Mouse (Mus musculus) adrenal gland (tissue): ENCODE data around the gene Chd8.

Source experiments
- intact Hi-C: fragments of 180-260 bp; cut with DNase I; formaldehyde crosslinking; loops from one replicate; pipeline ENCODE4 v1.15.1; 2025

Chd8 gene

DNA sequence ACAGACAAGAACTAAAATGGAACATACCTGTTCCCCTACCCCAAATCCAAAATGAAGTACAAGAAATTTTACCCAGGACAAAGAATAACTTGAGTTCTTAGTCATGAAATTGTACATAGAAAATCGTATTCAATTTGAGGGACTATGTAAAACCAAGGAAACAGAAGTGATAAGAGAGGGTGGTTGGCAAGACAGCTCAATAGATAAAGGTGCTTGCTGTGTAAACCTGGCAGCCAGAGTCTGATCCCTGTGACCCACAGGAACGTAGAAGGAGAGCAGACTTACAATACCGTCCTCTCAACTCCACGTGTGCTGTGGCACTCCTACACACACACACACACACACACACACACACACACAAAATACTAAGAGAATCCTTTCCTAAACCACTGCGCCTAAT, 40.3 kb downstream of the Chd8 start:
- intact Hi-C loops: loop anchor here (5.0 kb wide), 1 partner anchor 40 kb away; no protein-coding TSS in a partner anchor

GRCm38 (mm10) chr14:52199412-52199811, 58.2 kb downstream of the Chd8 start:
- intact Hi-C loops: no loop called here

- intact Hi-C loops: no loop called here
Observed at GRCm38 (mm10) chr14:52198141-52198540, 59.4 kb downstream of the Chd8 start.

GRCm38 (mm10) chr14:52197156-52197878, 60.3 kb downstream of the Chd8 start, which contains the start of gene Supt16:
TSS of gene Supt16 (minus strand) at chr14:52197416.
- intact Hi-C loops: no loop called here

DNA sequence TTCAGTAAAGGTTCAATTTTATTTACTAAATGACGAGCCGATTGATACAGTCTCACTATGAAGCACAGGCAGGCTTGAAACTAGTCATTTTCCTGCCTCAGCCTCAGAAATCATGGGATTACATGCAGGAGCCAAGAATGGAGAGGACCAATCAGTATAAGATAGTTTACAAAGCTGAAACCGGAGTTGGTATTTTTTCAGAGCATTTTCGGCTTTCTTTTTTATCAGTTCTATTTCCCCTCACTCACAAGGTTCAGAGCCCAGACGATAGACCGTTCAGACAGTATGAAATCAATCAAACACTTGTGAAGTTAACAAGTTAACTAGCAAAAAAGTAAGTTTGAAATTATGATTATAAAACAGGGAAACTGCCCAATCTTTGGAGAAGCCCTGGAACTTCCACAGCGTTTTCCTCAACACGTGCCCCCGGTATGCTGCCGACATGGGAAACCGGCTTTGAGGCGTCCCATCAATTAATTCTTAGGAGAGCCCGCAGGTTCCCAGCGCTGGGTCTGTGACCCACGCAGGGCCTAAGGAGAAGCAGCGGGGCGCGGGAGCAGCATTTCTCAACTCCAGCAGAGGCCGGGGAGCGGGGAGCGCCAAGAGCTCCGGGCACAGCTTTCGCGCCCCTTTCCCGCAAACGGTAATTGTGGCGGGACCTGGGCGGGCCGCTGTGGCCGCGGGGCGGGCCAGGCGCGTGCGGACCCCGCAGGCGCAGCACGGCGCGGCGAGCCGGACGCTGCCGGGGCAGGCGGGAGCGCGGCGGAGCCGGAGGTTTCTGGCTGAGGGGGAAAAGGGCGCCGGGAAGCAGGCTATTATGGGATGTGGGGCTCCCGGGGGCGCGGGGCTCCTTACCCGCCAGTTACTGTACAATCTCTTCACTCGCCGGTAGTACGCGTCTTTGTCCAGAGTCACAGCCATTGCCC, 61.1 kb downstream of the Chd8 start:
- intact Hi-C loops: no loop called here

DNA sequence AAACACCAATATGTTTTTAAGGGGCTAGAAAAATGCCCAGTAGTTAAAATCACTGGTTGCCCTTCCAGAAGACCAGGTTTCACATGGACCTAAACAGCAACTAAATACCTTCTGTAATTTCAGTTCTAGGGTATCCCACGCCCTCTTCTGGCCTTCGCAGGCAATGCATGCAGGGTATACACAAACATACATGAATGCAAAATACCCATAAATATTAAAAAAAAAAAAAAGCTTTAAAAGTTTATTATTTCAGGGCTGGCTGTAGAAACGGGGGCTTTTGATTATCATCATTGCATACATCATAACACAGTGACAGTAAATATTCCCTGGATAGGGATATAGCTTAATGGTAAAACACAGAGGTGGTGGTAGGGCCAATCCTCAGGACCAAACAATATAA, 61.9 kb downstream of the Chd8 start:
- intact Hi-C loops: no loop called here

DNA sequence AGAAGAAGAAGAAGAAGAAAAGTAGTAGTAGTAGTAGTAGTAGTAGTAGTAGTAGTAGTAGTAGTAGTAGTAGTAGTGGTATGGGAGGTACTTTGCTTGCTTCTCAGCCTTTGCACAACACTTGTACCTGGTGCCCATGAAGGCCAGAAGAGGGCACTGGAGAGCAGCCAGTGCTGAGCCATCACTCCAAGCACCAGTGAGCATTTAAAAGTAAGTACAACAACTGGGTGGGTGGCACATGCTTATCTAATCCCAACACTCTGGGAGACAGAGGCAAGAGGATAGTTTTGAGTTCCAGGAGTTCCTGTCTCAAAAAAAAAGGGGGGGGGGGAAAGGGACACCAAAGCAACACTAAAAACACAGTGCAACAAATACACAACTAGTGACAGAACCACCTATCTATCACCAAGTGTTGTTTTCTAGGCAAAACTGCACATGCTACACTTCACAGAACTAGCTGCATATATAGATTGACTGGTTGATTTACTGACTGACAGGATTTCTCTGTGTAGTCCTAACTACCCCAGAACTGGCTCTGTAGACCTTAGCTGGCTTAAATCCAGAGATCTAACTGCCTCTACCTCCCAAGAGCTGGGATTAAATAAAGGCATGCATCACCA, 66.7 kb downstream of the Chd8 start:
- intact Hi-C loops: loop anchor here (2.0 to 5.0 kb wide), 2 partner anchors 69 to 150 kb away; no protein-coding TSS in a partner anchor

DNA sequence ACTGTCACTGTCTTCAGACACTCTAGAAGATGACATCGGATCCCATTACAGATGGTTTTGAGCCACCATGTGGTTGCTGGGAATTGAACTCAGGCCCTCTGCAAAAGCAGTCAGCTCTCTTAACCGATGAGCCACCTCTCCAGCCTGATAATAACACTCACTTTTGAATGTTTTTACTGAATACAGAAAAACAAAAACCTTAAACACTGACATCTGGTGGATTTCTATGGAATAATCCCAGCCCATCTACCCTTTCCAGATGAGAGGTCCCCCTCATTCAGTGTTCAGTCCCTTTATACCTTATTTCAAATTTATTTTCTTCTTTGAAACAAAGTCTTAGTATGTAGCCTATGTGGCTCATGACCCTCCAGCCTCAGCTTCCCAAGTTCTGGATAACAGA, 68.1 kb downstream of the Chd8 start:
- intact Hi-C loops: no loop called here

- intact Hi-C loops: no loop called here
Observed at GRCm38 (mm10) chr14:52188788-52189187, 68.8 kb downstream of the Chd8 start.

GRCm38 (mm10) chr14:52166571-52166970, 91.0 kb downstream of the Chd8 start:
- intact Hi-C loops: no loop called here

GRCm38 (mm10) chr14:52160911-52161310, 96.7 kb downstream of the Chd8 start:
- intact Hi-C loops: no loop called here

GRCm38 (mm10) chr14:52155008-52155407, 102.6 kb downstream of the Chd8 start:
- intact Hi-C loops: no loop called here

GRCm38 (mm10) chr14:52152613-52153012, 105.0 kb downstream of the Chd8 start:
- intact Hi-C loops: no loop called here

DNA sequence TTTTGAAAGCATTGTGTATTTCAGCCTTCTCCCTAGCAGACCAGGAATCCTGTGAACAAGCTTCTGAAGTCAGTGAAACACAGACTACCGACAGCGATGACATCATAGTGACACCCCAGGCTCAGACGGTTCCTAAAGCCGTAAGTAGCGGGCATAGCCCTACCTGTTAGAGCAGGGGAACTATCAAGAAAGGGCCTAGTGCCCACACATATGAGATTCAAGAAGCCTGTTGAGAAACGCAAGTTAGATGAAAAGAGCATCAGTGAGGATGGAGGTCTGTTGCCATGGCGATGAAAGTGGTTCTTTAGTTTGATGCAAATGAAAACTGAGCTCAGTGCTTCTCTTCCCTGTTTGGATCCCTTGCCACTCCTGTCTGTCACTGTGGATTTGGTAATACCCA, 105.4 kb downstream of the Chd8 start:
- intact Hi-C loops: no loop called here

DNA sequence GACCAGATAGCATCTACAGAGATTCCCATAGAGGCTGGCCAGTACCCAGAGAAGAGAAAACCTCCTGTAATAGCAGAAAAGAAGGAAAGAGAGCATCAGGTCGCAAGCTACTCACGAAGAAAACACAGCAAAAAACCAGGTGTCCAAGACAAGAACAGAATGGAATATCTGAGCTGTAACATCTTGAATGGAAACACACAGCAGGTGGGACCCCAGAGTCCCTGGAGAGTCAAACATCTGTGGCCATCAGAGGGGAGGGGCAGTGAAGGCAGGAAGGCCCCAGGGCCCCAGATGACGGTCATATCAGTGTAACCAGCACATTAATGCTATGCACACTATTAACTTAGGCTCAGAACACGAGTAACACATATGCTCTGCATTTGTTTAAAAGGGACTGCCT, 107.7 kb downstream of the Chd8 start:
- intact Hi-C loops: no loop called here
